8 mouse cellular contexts compared by ENCODE assay signal in genomic region chr2:106431141-106431540, GRCm38 (mm10).
A peak's percentile ranks its signal among the peaks of the same experiment; 100 is the strongest.
DNase-seq lines count a peak whose midpoint lies in the region; ATAC-seq and TF ChIP-seq lines count a peak whose summit lies in the region.

No protein-coding gene starts in this region.

- peak; percentile 92 for TF ChIP-seq CTCF in heart, postnatal 0 days (IDR thresholded peaks at IDR 0.05; ENCODE audit: low read depth)
- peak; percentile 74 for TF ChIP-seq CTCF in lung, adult 2 months (IDR thresholded peaks at IDR 0.05; ENCODE audit: insufficient read depth, low read length)

- no peak overlapping the region for H3K4me3 ChIP-seq in ES-E14 (ENCODE audit: insufficient read depth in 1 of 2, low read depth in 1 of 2, low read length in 2 of 2, poor library complexity in 1 of 2, severe bottlenecking in 1 of 2)
- peak overlapping the region; percentile 33 for H3K4me3 ChIP-seq in heart, postnatal 0 days (ENCODE audit: low read depth, low read length)
- H3K4me3 ChIP-seq in lung, adult 2 months (replicated peaks; ENCODE audit: extremely low read depth, low read depth, low read length) = no peak overlapping the region

- no peaks in the 10 kb centered on the region for H3K36me3 ChIP-seq in ES-E14 (ENCODE audit: control insufficient read depth, insufficient read depth, low read length, poor library complexity, severe bottlenecking)
- H3K36me3 ChIP-seq in heart, postnatal 0 days (replicated peaks; ENCODE audit: control insufficient read depth, insufficient read depth, low read length) = no peaks in the 10 kb centered on the region

- ATAC-seq in heart, postnatal 0 days (ENCODE audit: insufficient read depth, low read depth) = no peak; the same call in 1 of the 2 replicates
- ATAC-seq in activated CD4-positive, CD25-positive, alpha-beta regulatory T cell, adult 4 months = no peak

- no peak for TF ChIP-seq POLR2A in lung, adult 2 months (IDR thresholded peaks at IDR 0.05; ENCODE audit: borderline replicate concordance, extremely low read depth, low read depth, low read length)

- no peaks in the 10 kb centered on the region for H3K9me3 ChIP-seq in ES-E14 (ENCODE audit: control insufficient read depth, insufficient read depth, low read depth, low read length)
- H3K9me3 ChIP-seq in heart, postnatal 0 days (replicated peaks; ENCODE audit: control insufficient read depth, low read length) = no peaks in the 10 kb centered on the region

- H3K4me2 ChIP-seq in heart, postnatal 0 days (ENCODE audit: low read depth, low read length) = peak overlapping the region; percentile 60

- no peak overlapping the region for H3K27ac ChIP-seq in ES-E14 (ENCODE audit: insufficient read depth, low read depth, low read length, poor library complexity, severe bottlenecking)
- no peak overlapping the region for H3K27ac ChIP-seq in heart, postnatal 0 days (ENCODE audit: low read depth)

- 0 out of 2 replicates have a peak, but pooled peaks cover 5% of the 10 kb centered on the region for H3K27me3 ChIP-seq in heart, postnatal 0 days (ENCODE audit: control insufficient read depth, insufficient read depth, low read length)

- no peak for TF ChIP-seq EP300 in heart, postnatal 0 days (IDR thresholded peaks at IDR 0.05; ENCODE audit: low read depth)

- 17% methylated on average over 8 of the region's 8 CpGs for WGBS in heart, postnatal 0 days
- WGBS in lung, adult 2 months = 33% methylated on average over 8 of the region's 8 CpGs

- H3K9ac ChIP-seq in ES-E14 (ENCODE audit: insufficient read depth, low read depth, low read length, poor library complexity, severe bottlenecking) = no peak overlapping the region
- no peak overlapping the region for H3K9ac ChIP-seq in heart, postnatal 0 days (replicated peaks; ENCODE audit: low read depth, low read length)

- H3K4me1 ChIP-seq in ES-E14 (ENCODE audit: control insufficient read depth in 2 of 2, insufficient read depth in 2 of 2, low read length in 2 of 2, poor library complexity in 1 of 2) = peaks cover 0 to 3% of the 10 kb centered on the region in 2 experiments; a peak in 2 of 4 replicates
- no peaks in the 10 kb centered on the region for H3K4me1 ChIP-seq in heart, postnatal 0 days (ENCODE audit: control insufficient read depth, insufficient read depth)
- H3K4me1 ChIP-seq in lung, adult 2 months (ENCODE audit: control insufficient read depth, insufficient read depth, low read length) = no peaks in the 10 kb centered on the region

- in situ Hi-C loops in ES-E14 (cut with MboI; ENCODE audit: low sequenced_read_pairs in 2 of 2, unreplicated experiment in 2 of 2) = loop anchor here (10.0 to 25.0 kb wide), 2 partner anchors 524 to 531 kb away; partner anchors contain the start of gene Arl14ep (in 1 of the 2)

- peak; percentile 53 for DNase-seq in ES-E14 (ENCODE audit: low read depth, low spot score)
- DNase-seq in brain, embryonic 18.5 days (ENCODE audit: low read depth, low spot score) = peak; percentile 54
- DNase-seq in fibroblast of lung, adult 2 months (ENCODE audit: low read depth) = peak; percentile 23
- peak; percentile 40 for DNase-seq in heart, postnatal 0 days (ENCODE audit: low spot score)
- DNase-seq in kidney, postnatal 36 days = peak; percentile 48 to 73
- peak; percentile 31 for DNase-seq in lung, adult 2 months
- DNase-seq in retina, adult 2 months (ENCODE audit: low read depth, low spot score) = peak; percentile 46

TF ChIP-seq in ES-E14, 5 proteins besides CTCF, POLR2A, EP300 and RAD21:
- TF ChIP-seq ZNF384 (IDR thresholded peaks at IDR 0.05; ENCODE audit: low read depth, low read length) (no peak), ZC3H11A (IDR thresholded peaks at IDR 0.05; ENCODE audit: borderline replicate concordance, low read depth, low read length) (peak; percentile 97)
